In genomic region chr6:52209685-52210046, GRCm38 (mm10) we compare ENCODE assay signal across 18 mouse cellular contexts. TPM values are rescaled to one million over a fixed set of nuclear protein-coding genes. Genes with fewer than 3 reads are reported as not detected.
DNase-seq lines count a peak whose midpoint lies in the region; ATAC-seq and TF ChIP-seq lines count a peak whose summit lies in the region.
"Had no signal": no experiment of that assay in that cellular context is flagged by ENCODE, and none has a peak within 500 bp of the region (broad histone marks: within the 10 kb centered on the region; RNA-seq: fewer than 3 reads in every experiment).

No protein-coding gene starts in this region.

- peaks cover 45% of the 10 kb centered on the region for H3K4me1 ChIP-seq in hindbrain, embryonic 13.5 days (replicated peaks)
- peaks cover 9% of the 10 kb centered on the region for H3K4me1 ChIP-seq in hindbrain, embryonic 10.5 days (replicated peaks)
- no peaks in the 10 kb centered on the region for H3K4me1 ChIP-seq in embryonic fibroblast, embryonic 13.5 days (ENCODE audit: control insufficient read depth, insufficient read depth, low read length)
- no peaks in the 10 kb centered on the region for H3K4me1 ChIP-seq in intestine, postnatal 0 days (replicated peaks; ENCODE audit: control insufficient read depth, insufficient read depth, low read length)

- H3K9ac ChIP-seq in hindbrain, embryonic 13.5 days: peak overlapping the region; percentile 70
- H3K9ac ChIP-seq in intestine, postnatal 0 days (ENCODE audit: low read depth, low read length): no peak overlapping the region
- H3K9ac ChIP-seq: forebrain, embryonic 12.5 days had no signal

- peak overlapping the region; percentile 64 for H3K4me2 ChIP-seq in hindbrain, embryonic 13.5 days
- peak overlapping the region; percentile 66 for H3K4me2 ChIP-seq in intestine, postnatal 0 days (replicated peaks; ENCODE audit: low read depth)
- H3K4me2 ChIP-seq: forebrain, embryonic 12.5 days had no signal

- H3K27ac ChIP-seq in hindbrain, embryonic 13.5 days: peak overlapping the region; percentile 91
- H3K27ac ChIP-seq in hindbrain, embryonic 10.5 days: no peak overlapping the region
- H3K27ac ChIP-seq in embryonic fibroblast, embryonic 13.5 days (ENCODE audit: insufficient read depth, low read length): no peak overlapping the region
- H3K27ac ChIP-seq in intestine, postnatal 0 days (ENCODE audit: low read depth, low read length): no peak overlapping the region
- H3K27ac ChIP-seq: forebrain, embryonic 12.5 days had no signal

- H3K36me3 ChIP-seq in hindbrain, embryonic 13.5 days: no peaks in the 10 kb centered on the region
- H3K36me3 ChIP-seq in hindbrain, embryonic 10.5 days: no peaks in the 10 kb centered on the region
- no peaks in the 10 kb centered on the region for H3K36me3 ChIP-seq in intestine, postnatal 0 days (ENCODE audit: control insufficient read depth, insufficient read depth)
- H3K36me3 ChIP-seq: forebrain, embryonic 12.5 days had no signal

- TF ChIP-seq CTCF in embryonic fibroblast, embryonic 13.5 days (IDR thresholded peaks at IDR 0.05; ENCODE audit: borderline replicate concordance, insufficient read depth, low read length): no peak
- TF ChIP-seq CTCF in intestine, postnatal 0 days (IDR thresholded peaks at IDR 0.05; ENCODE audit: low read depth): no peak

- H3K9me3 ChIP-seq in hindbrain, embryonic 13.5 days: no peaks in the 10 kb centered on the region
- H3K9me3 ChIP-seq in hindbrain, embryonic 10.5 days: no peaks in the 10 kb centered on the region
- no peaks in the 10 kb centered on the region for H3K9me3 ChIP-seq in intestine, postnatal 0 days (ENCODE audit: control insufficient read depth)
- H3K9me3 ChIP-seq: forebrain, embryonic 12.5 days had no signal

- intact Hi-C loops in heart, postnatal 25 days (cut with DNase I): no loop called here
- intact Hi-C loops in left cerebral cortex, postnatal 36 days (cut with DNase I): no loop called here

- TF ChIP-seq POLR2A in embryonic fibroblast, embryonic 13.5 days (IDR thresholded peaks at IDR 0.05; ENCODE audit: low read depth, low read length): no peak

- peak overlapping the region; percentile 58 for H3K4me3 ChIP-seq in hindbrain, embryonic 13.5 days
- no peak overlapping the region for H3K4me3 ChIP-seq in hindbrain, embryonic 10.5 days
- H3K4me3 ChIP-seq in embryonic fibroblast, embryonic 13.5 days (ENCODE audit: insufficient read depth, low read length): peak overlapping the region; percentile 33
- H3K4me3 ChIP-seq in intestine, postnatal 0 days (ENCODE audit: low read depth, low read length): 0 out of 2 replicates have a peak overlapping the region, but pooled peaks have one; percentile 37
- H3K4me3 ChIP-seq: forebrain, embryonic 12.5 days had no signal

- no peak for DNase-seq in hindbrain, embryonic 10.5 days (ENCODE audit: low spot score)
- DNase-seq in neural tube, embryonic 10.5 days (ENCODE audit: extremely low spot score, low spot score): peak; percentile 62
- DNase-seq in adipocyte (ENCODE audit: low spot score): no peak
- no peak for DNase-seq in heart, postnatal 25 days (ENCODE audit: low spot score)
- no peak for DNase-seq in left cerebral cortex, postnatal 36 days (ENCODE audit: low spot score in 2 of 2)
- DNase-seq: cerebellum, adult 11-12 months; heart, postnatal 10 days; left cerebral cortex, postnatal 4 days; thymus, postnatal 36 days had no signal

- 9% methylated on average over 12 of the region's 12 CpGs for WGBS in hindbrain, embryonic 13.5 days
- 4% methylated on average over 12 of the region's 12 CpGs for WGBS in hindbrain, embryonic 10.5 days
- WGBS in intestine, postnatal 0 days: 34% methylated on average over 12 of the region's 12 CpGs

- peaks cover 99% of the 10 kb centered on the region for H3K27me3 ChIP-seq in hindbrain, embryonic 13.5 days
- peaks cover 100% of the 10 kb centered on the region for H3K27me3 ChIP-seq in hindbrain, embryonic 10.5 days (ENCODE audit: insufficient read depth, poor library complexity, severe bottlenecking)
- H3K27me3 ChIP-seq in intestine, postnatal 0 days (replicated peaks; ENCODE audit: control insufficient read depth, insufficient read depth, low read length): peaks cover 91% of the 10 kb centered on the region

- no peak for ATAC-seq in hindbrain, embryonic 13.5 days (ENCODE audit: low FRiP score)
- ATAC-seq in intestine, postnatal 0 days: no peak

RNA-seq across cellular contexts. Expression of gene Hoxa6, which starts 1.1 kb away (rescaled TPM):
- 16.3 and 28.0 TPM in 2 replicates for polyA plus RNA-seq in hindbrain, embryonic 13.5 days (2015; fragmentation: Nextera tagmentation; extraction: Ambion mirVana)
- polyA plus RNA-seq in hindbrain, embryonic 10.5 days (2016; fragmentation: Nextera tagmentation; extraction: Ambion mirVana): not detected in 2 replicates
- polyA plus RNA-seq in embryonic fibroblast, embryonic 13.5 days (2011; ENCODE audit: insufficient read length, low read depth, missing spikeins): 2.8 and 4.2 TPM in 2 replicates
- 0.76 and 0.81 TPM in 2 replicates for polyA plus RNA-seq in intestine, postnatal 0 days (2015; fragmentation: Nextera tagmentation; extraction: Ambion mirVana)
- total RNA-seq in heart, postnatal 25 days (2021): not detected
- not detected for total RNA-seq in left cerebral cortex, postnatal 36 days (2021)
- total RNA-seq: heart, postnatal 10 days; layer of hippocampus, adult 8-10 months; left cerebral cortex, postnatal 4 days had no signal
- polyA plus RNA-seq: embryonic facial prominence, embryonic 11.5 days; forebrain, embryonic 12.5 days; spleen, adult 2 months had no signal

RNA-seq across cellular contexts. Expression of gene Hoxa3, which starts 3.5 kb away (rescaled TPM):
- 21.8 and 23.8 TPM in 2 replicates for polyA plus RNA-seq in hindbrain, embryonic 13.5 days (2015; fragmentation: Nextera tagmentation; extraction: Ambion mirVana)
- polyA plus RNA-seq in hindbrain, embryonic 10.5 days (2016; fragmentation: Nextera tagmentation; extraction: Ambion mirVana): 3.6 and 9.7 TPM in 2 replicates
- 10.2 and 13.5 TPM in 2 replicates for polyA plus RNA-seq in embryonic fibroblast, embryonic 13.5 days (2011; ENCODE audit: insufficient read length, low read depth, missing spikeins)
- 3.4 and 3.6 TPM in 2 replicates for polyA plus RNA-seq in intestine, postnatal 0 days (2015; fragmentation: Nextera tagmentation; extraction: Ambion mirVana)
- total RNA-seq in heart, postnatal 25 days (2021): 1 to 10 TPM in 1 of 2 experiments, under 1 TPM in 1; 0.48 to 1.0 TPM
- not detected for total RNA-seq in left cerebral cortex, postnatal 36 days (2021)
- total RNA-seq: layer of hippocampus, adult 8-10 months; left cerebral cortex, postnatal 4 days had no signal

RNA-seq across cellular contexts. Expression of gene Gm28308, which starts 3.5 kb away (rescaled TPM):
- not detected in 2 replicates for polyA plus RNA-seq in hindbrain, embryonic 13.5 days (2015; fragmentation: Nextera tagmentation; extraction: Ambion mirVana)
- polyA plus RNA-seq in hindbrain, embryonic 10.5 days (2016; fragmentation: Nextera tagmentation; extraction: Ambion mirVana): not detected in 2 replicates
- 0.89 TPM in 1 of 2 replicates, not detected in the other for polyA plus RNA-seq in embryonic fibroblast, embryonic 13.5 days (2011; ENCODE audit: insufficient read length, low read depth, missing spikeins)
- not detected in 2 replicates for polyA plus RNA-seq in intestine, postnatal 0 days (2015; fragmentation: Nextera tagmentation; extraction: Ambion mirVana)
- not detected for total RNA-seq in heart, postnatal 25 days (2021)
- not detected for total RNA-seq in left cerebral cortex, postnatal 36 days (2021)
- total RNA-seq: adrenal gland, adult 18-20 months; heart, postnatal 10 days; layer of hippocampus, adult 8-10 months; left cerebral cortex, postnatal 4 days; megakaryocyte progenitor cell, adult 5-6 weeks had no signal
- polyA plus RNA-seq: forebrain, embryonic 12.5 days; spleen, adult 2 months had no signal

RNA-seq across cellular contexts. Expression of gene Hoxa5, which starts 5.3 kb away (rescaled TPM):
- 116 and 150 TPM in 2 replicates for polyA plus RNA-seq in hindbrain, embryonic 13.5 days (2015; fragmentation: Nextera tagmentation; extraction: Ambion mirVana)
- 1.8 TPM in 1 of 2 replicates, not detected in the other for polyA plus RNA-seq in hindbrain, embryonic 10.5 days (2016; fragmentation: Nextera tagmentation; extraction: Ambion mirVana)
- 11.9 and 18.6 TPM in 2 replicates for polyA plus RNA-seq in embryonic fibroblast, embryonic 13.5 days (2011; ENCODE audit: insufficient read length, low read depth, missing spikeins)
- 14.8 and 15.3 TPM in 2 replicates for polyA plus RNA-seq in intestine, postnatal 0 days (2015; fragmentation: Nextera tagmentation; extraction: Ambion mirVana)
- total RNA-seq in heart, postnatal 25 days (2021): 1 to 10 TPM in 1 of 2 experiments, under 1 TPM in 1; 0.52 to 1.3 TPM
- total RNA-seq in left cerebral cortex, postnatal 36 days (2021): not detected
- total RNA-seq: layer of hippocampus, adult 8-10 months; left cerebral cortex, postnatal 4 days had no signal
- polyA plus RNA-seq: forebrain, embryonic 12.5 days had no signal

RNA-seq across cellular contexts. Expression of gene Hoxa7, which starts 12.0 kb away (rescaled TPM):
- polyA plus RNA-seq in hindbrain, embryonic 13.5 days (2015; fragmentation: Nextera tagmentation; extraction: Ambion mirVana): 7.4 and 14.9 TPM in 2 replicates
- polyA plus RNA-seq in hindbrain, embryonic 10.5 days (2016; fragmentation: Nextera tagmentation; extraction: Ambion mirVana): not detected in 2 replicates
- 15.8 and 21.6 TPM in 2 replicates for polyA plus RNA-seq in embryonic fibroblast, embryonic 13.5 days (2011; ENCODE audit: insufficient read length, low read depth, missing spikeins)
- polyA plus RNA-seq in intestine, postnatal 0 days (2015; fragmentation: Nextera tagmentation; extraction: Ambion mirVana): 5.6 and 6.2 TPM in 2 replicates
- total RNA-seq in heart, postnatal 25 days (2021): under 1 TPM; 0.31 to 0.44 TPM
- not detected for total RNA-seq in left cerebral cortex, postnatal 36 days (2021)
- total RNA-seq: layer of hippocampus, adult 8-10 months; left cerebral cortex, postnatal 4 days had no signal
- polyA plus RNA-seq: forebrain, embryonic 12.5 days had no signal
